Mouse (Mus musculus): Measurements from ENCODE around the gene Eef1a1.

DNA sequence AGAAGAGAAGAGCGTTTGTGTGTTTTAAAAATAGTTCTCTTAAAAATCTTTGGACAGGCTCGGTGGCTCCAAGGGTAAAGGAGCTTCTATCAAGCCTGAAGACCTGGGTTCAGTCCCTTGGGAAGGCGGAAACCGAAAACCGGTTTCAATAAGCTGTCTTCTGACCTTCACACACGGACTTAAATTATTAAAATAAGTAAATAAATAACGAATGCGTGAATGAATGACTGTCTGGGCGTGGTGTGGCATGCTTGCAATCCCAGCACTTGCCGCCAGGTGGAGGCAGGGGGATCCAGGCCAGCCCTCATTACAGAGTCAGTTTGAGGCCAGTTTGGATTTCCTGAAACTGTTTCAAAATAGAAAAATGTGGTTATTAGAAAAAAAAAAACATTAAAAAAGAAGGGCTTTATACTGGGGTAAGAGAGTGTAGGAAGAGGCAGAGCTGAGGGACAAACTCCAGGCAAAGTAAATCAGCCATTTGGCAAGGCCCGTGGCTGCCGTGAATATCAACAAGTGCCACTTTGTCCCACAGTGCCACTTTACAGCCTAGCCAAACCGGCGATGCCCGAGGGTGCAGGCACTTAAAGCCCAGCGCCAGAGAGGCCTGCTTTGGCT lies 38.9 kb upstream of the Eef1a1 start:
- TF ChIP-seq POLR2A (IDR thresholded peaks at IDR 0.05; ENCODE audit: borderline replicate concordance, insufficient read depth, low read length) = no peak
- peak; percentile 89 for TF ChIP-seq CTCF (IDR thresholded peaks at IDR 0.05; ENCODE audit: borderline replicate concordance, insufficient read depth, low read depth, low read length)
